Mouse (Mus musculus): ENCODE measurements around the gene Lrrc27.

- no peak for TF ChIP-seq CTCF (conservative IDR thresholded peaks at IDR 0.05; ENCODE audit: insufficient read depth, insufficient read length, low read depth, low read length)
- TF ChIP-seq POLR2A (IDR thresholded peaks at IDR 0.05; ENCODE audit: low read depth, low read length), result no peak
Observed at GRCm38 (mm10) chr7:139266886-139267870, 54.4 kb downstream of the Lrrc27 start.

Data from kidney, adult 2 months (tissue).